In the genomic region with DNA sequence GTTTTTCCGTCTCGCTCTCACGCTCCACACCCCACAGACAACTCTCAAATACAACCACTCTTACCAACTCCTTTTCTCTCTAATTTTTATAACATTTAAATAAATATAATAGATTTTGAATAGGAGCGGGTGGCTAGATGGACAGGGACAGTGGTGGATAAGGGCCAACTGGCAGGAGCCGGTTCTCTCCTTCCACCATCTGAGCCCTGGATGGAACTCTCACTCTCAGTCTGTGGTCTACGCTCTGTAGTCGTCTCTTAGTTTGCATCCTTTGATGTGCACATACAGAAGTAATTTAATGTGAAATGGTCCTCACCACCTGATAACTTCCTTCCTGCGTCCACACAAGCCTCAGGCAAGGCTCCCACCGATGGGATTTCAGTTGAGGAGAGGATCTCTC, we compare ENCODE assay signal across 8 mouse cellular contexts. TPM values are rescaled to one million over a fixed set of nuclear protein-coding genes. Genes with fewer than 3 reads are reported as not detected.
DNase-seq lines count a peak whose midpoint lies in the region; ATAC-seq and TF ChIP-seq lines count a peak whose summit lies in the region.

No protein-coding gene starts in this region.

- peak overlapping the region; percentile 77 for H3K4me2 ChIP-seq in intestine, embryonic 14.5 days (ENCODE audit: low read length)
- H3K4me2 ChIP-seq in intestine, postnatal 0 days (replicated peaks; ENCODE audit: low read depth), result no peak overlapping the region
- H3K4me2 ChIP-seq in hindbrain, embryonic 15.5 days, result peak overlapping the region; percentile 99
- H3K4me2 ChIP-seq in neural tube, embryonic 11.5 days (ENCODE audit: low read depth), result peak overlapping the region; percentile 78

- no peak for DNase-seq in intestine, embryonic 14.5 days (ENCODE audit: low spot score)
- peak; percentile 36 for DNase-seq in embryo, embryonic 10.5 days (ENCODE audit: low spot score)
- DNase-seq in neural tube, embryonic 11.5 days (ENCODE audit: low spot score), result peak; percentile 32
- DNase-seq in adrenal gland, adult 2 months, result no peak
- no peak for DNase-seq in adrenal gland, postnatal 36 days
- DNase-seq in ovary, postnatal 10 days (ENCODE audit: low spot score), result no peak

- no peaks in the 10 kb centered on the region for H3K9me3 ChIP-seq in intestine, embryonic 14.5 days (ENCODE audit: control insufficient read depth, low read length)
- H3K9me3 ChIP-seq in intestine, postnatal 0 days (ENCODE audit: control insufficient read depth), result no peaks in the 10 kb centered on the region
- no peaks in the 10 kb centered on the region for H3K9me3 ChIP-seq in hindbrain, embryonic 15.5 days
- H3K9me3 ChIP-seq in neural tube, embryonic 11.5 days (ENCODE audit: control insufficient read depth, low read length), result no peaks in the 10 kb centered on the region

- H3K9ac ChIP-seq in intestine, embryonic 14.5 days (ENCODE audit: low read length), result no peak overlapping the region
- no peak overlapping the region for H3K9ac ChIP-seq in intestine, postnatal 0 days (ENCODE audit: low read depth, low read length)
- H3K9ac ChIP-seq in hindbrain, embryonic 15.5 days, result peak overlapping the region; percentile 57
- H3K9ac ChIP-seq in neural tube, embryonic 11.5 days (ENCODE audit: low read length), result peak overlapping the region; percentile 71

- H3K4me3 ChIP-seq in intestine, embryonic 14.5 days (ENCODE audit: low read depth, low read length), result peak overlapping the region; percentile 39
- no peak overlapping the region for H3K4me3 ChIP-seq in intestine, postnatal 0 days (ENCODE audit: low read depth, low read length)
- H3K4me3 ChIP-seq in hindbrain, embryonic 15.5 days, result peak overlapping the region; percentile 50
- H3K4me3 ChIP-seq in neural tube, embryonic 11.5 days (ENCODE audit: low read depth, low read length), result peak overlapping the region; percentile 49; the same call in 1 of the 2 replicates

- no peaks in the 10 kb centered on the region for H3K4me1 ChIP-seq in intestine, embryonic 14.5 days (replicated peaks; ENCODE audit: control insufficient read depth, insufficient read depth, low read length)
- H3K4me1 ChIP-seq in intestine, postnatal 0 days (replicated peaks; ENCODE audit: control insufficient read depth, insufficient read depth, low read length), result 0 out of 2 replicates have a peak, but pooled peaks cover 3% of the 10 kb centered on the region
- peaks cover 16% of the 10 kb centered on the region for H3K4me1 ChIP-seq in hindbrain, embryonic 15.5 days (replicated peaks)
- H3K4me1 ChIP-seq in neural tube, embryonic 11.5 days (ENCODE audit: control insufficient read depth, insufficient read depth, low read length), result no peaks in the 10 kb centered on the region

- H3K36me3 ChIP-seq in intestine, embryonic 14.5 days (ENCODE audit: control insufficient read depth, insufficient read depth, low read length), result no peaks in the 10 kb centered on the region
- H3K36me3 ChIP-seq in intestine, postnatal 0 days (ENCODE audit: control insufficient read depth, insufficient read depth), result no peaks in the 10 kb centered on the region
- H3K36me3 ChIP-seq in hindbrain, embryonic 15.5 days, result no peaks in the 10 kb centered on the region
- H3K36me3 ChIP-seq in neural tube, embryonic 11.5 days (ENCODE audit: control insufficient read depth, insufficient read depth, low read length), result no peaks in the 10 kb centered on the region

- peaks cover 21% of the 10 kb centered on the region for H3K27me3 ChIP-seq in intestine, embryonic 14.5 days (replicated peaks; ENCODE audit: control insufficient read depth, insufficient read depth, low read length)
- H3K27me3 ChIP-seq in intestine, postnatal 0 days (replicated peaks; ENCODE audit: control insufficient read depth, insufficient read depth, low read length), result peaks cover 21% of the 10 kb centered on the region
- H3K27me3 ChIP-seq in hindbrain, embryonic 15.5 days, result no peaks in the 10 kb centered on the region
- H3K27me3 ChIP-seq in neural tube, embryonic 11.5 days (ENCODE audit: control insufficient read depth, insufficient read depth, low read length), result no peaks in the 10 kb centered on the region

- WGBS in intestine, embryonic 14.5 days, result 23% methylated on average over 9 of the region's 9 CpGs
- 34% methylated on average over 9 of the region's 9 CpGs for WGBS in intestine, postnatal 0 days
- WGBS in hindbrain, embryonic 15.5 days, result 12% methylated on average over 9 of the region's 9 CpGs
- WGBS in neural tube, embryonic 11.5 days, result 9% methylated on average over 9 of the region's 9 CpGs

- H3K27ac ChIP-seq in intestine, embryonic 14.5 days (ENCODE audit: low read depth), result no peak overlapping the region
- H3K27ac ChIP-seq in intestine, postnatal 0 days (ENCODE audit: low read depth, low read length), result no peak overlapping the region
- no peak overlapping the region for H3K27ac ChIP-seq in hindbrain, embryonic 15.5 days (replicated peaks)
- H3K27ac ChIP-seq in neural tube, embryonic 11.5 days (ENCODE audit: low read depth, low read length), result no peak overlapping the region

- no peak for ATAC-seq in intestine, embryonic 14.5 days (replicated peaks; ENCODE audit: low FRiP score, low TSS enrichment, low read depth)
- ATAC-seq in intestine, postnatal 0 days, result no peak
- peak; percentile 7; the same call in 1 of the 2 replicates for ATAC-seq in hindbrain, embryonic 15.5 days (ENCODE audit: low FRiP score, low read depth)
- peak; percentile 7; the same call in 1 of the 2 replicates for ATAC-seq in neural tube, embryonic 11.5 days (ENCODE audit: insufficient read depth, low FRiP score, low TSS enrichment)

- no peak for TF ChIP-seq CTCF in intestine, postnatal 0 days (IDR thresholded peaks at IDR 0.05; ENCODE audit: low read depth)

RNA-seq across cellular contexts. Expression of gene Bcat1, which starts 0.3 kb away (rescaled TPM):
- 9.1 and 11.1 TPM in 2 replicates for polyA plus RNA-seq in intestine, embryonic 14.5 days (2014; fragmentation: Nextera tagmentation; extraction: Ambion mirVana)
- 0.71 and 1.0 TPM in 2 replicates for polyA plus RNA-seq in intestine, postnatal 0 days (2015; fragmentation: Nextera tagmentation; extraction: Ambion mirVana)
- polyA plus RNA-seq in hindbrain, embryonic 15.5 days (2015; fragmentation: Nextera tagmentation; extraction: Ambion mirVana), result 95.7 and 101 TPM in 2 replicates
- 112 and 114 TPM in 2 replicates for polyA plus RNA-seq in neural tube, embryonic 11.5 days (2014; fragmentation: Nextera tagmentation; extraction: Ambion mirVana)
- 10 to 100 TPM; 11.4 to 34.6 TPM for total RNA-seq in adrenal gland, adult 2 months (2021)
- 0.48 and 0.57 TPM in 2 replicates for polyA plus RNA-seq in adrenal gland, adult 2 months (2012; rRNA removed)
- 10 to 100 TPM; 14.2 to 23.4 TPM for total RNA-seq in adrenal gland, postnatal 36 days (2021)

RNA-seq across cellular contexts. Expression of gene Lrmp, which starts 39.2 kb away (rescaled TPM):
- 1.9 and 2.2 TPM in 2 replicates for polyA plus RNA-seq in intestine, embryonic 14.5 days (2014; fragmentation: Nextera tagmentation; extraction: Ambion mirVana)
- polyA plus RNA-seq in intestine, postnatal 0 days (2015; fragmentation: Nextera tagmentation; extraction: Ambion mirVana), result 1.1 and 1.4 TPM in 2 replicates
- polyA plus RNA-seq in hindbrain, embryonic 15.5 days (2015; fragmentation: Nextera tagmentation; extraction: Ambion mirVana), result 0.75 and 1.2 TPM in 2 replicates
- polyA plus RNA-seq in neural tube, embryonic 11.5 days (2014; fragmentation: Nextera tagmentation; extraction: Ambion mirVana), result 2.8 and 3.5 TPM in 2 replicates
- 1 to 10 TPM; 2.6 to 3.0 TPM for total RNA-seq in adrenal gland, adult 2 months (2021)
- 7.7 and 8.6 TPM in 2 replicates for polyA plus RNA-seq in adrenal gland, adult 2 months (2012; rRNA removed)
- 1 to 10 TPM; 1.9 to 2.2 TPM for total RNA-seq in adrenal gland, postnatal 36 days (2021)

Comparison
In these comparisons a context has a peak if more than half of its experiments do, and no peak if none do; other contexts are left out.
1. ATAC-seq: peak in hindbrain, embryonic 15.5 days (single experiment) and neural tube, embryonic 11.5 days (single experiment); none in intestine, embryonic 14.5 days (single experiment) and intestine, postnatal 0 days (single experiment).
2. DNase-seq: peak in embryo, embryonic 10.5 days (single experiment) and neural tube, embryonic 11.5 days (single experiment); none in intestine, embryonic 14.5 days (single experiment), adrenal gland, adult 2 months (single experiment), adrenal gland, postnatal 36 days (0 of 2) and ovary, postnatal 10 days (single experiment).
3. H3K9ac ChIP-seq: peak in hindbrain, embryonic 15.5 days (single experiment) and neural tube, embryonic 11.5 days (single experiment); none in intestine, embryonic 14.5 days (single experiment) and intestine, postnatal 0 days (single experiment).